In the genomic region with DNA sequence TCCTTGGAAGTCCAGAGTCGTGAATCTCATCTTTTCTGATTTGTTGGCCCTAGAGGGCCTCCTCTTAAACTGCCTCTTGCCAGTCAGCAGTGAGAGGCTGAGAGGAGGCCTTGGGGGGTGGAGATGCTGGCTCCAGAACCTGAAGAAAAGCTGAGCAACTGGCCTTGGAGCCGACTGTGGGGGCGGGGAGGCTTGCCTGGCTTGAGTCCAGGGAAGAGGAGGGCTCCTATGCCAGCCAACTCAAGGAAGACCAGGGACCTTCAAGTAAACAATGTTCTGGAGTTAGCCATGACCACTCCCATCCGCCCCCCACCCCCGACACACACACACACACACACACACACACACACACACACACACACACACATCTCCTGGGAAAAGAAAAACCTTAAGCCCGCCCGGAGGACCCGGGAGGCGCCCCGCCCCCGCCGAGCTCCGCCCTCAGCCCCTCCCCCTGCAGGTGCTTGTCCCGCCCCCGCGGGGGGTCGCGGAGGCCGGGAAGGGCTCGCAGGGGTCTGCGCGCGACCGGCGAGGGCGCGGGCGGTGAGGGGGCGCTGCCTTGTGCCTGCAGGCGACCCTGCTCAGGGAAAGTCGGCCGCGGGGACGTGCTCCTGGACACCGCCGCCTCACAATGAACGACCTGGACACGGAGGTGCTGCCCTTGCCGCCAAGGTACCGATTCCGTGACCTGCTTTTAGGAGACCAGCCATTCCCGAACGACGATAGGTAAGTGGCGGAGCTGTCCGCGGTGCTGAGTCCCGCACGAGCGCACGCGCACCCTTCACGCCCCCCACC, we compare ENCODE assay signal across 8 mouse cellular contexts. TPM values are rescaled to one million over a fixed set of nuclear protein-coding genes. Genes with fewer than 3 reads are reported as not detected.
DNase-seq lines count a peak whose midpoint lies in the region; ATAC-seq and TF ChIP-seq lines count a peak whose summit lies in the region.

Gene Kcnt1 (plus strand): TSS at position 398 of the 795 bp plus-strand sequence.

- H3K27ac ChIP-seq in heart, embryonic 11.5 days (ENCODE audit: low read depth, low read length) = no peak within 1 kb of the TSS
- no peak within 1 kb of the TSS for H3K27ac ChIP-seq in forebrain, embryonic 16.5 days (ENCODE audit: low read length)
- peak within 1 kb of the TSS; percentile 37; the same call in 1 of the 2 replicates for H3K27ac ChIP-seq in kidney, adult 2 months (ENCODE audit: insufficient read depth, low read depth, low read length)
- H3K27ac ChIP-seq in neural tube, embryonic 11.5 days (ENCODE audit: low read depth, low read length) = no peak within 1 kb of the TSS

- H3K27me3 ChIP-seq in heart, embryonic 11.5 days (ENCODE audit: control insufficient read depth, insufficient read depth, low read length) = peaks cover 53% of the 10 kb centered on the region
- no peaks in the 10 kb centered on the region; the same call in none of the 2 replicates for H3K27me3 ChIP-seq in forebrain, embryonic 16.5 days (replicated peaks; ENCODE audit: control insufficient read depth, insufficient read depth, low read length)
- H3K27me3 ChIP-seq in kidney, adult 2 months (replicated peaks; ENCODE audit: control insufficient read depth, insufficient read depth, low read length) = no peaks in the 10 kb centered on the region
- H3K27me3 ChIP-seq in neural tube, embryonic 11.5 days (ENCODE audit: control insufficient read depth, insufficient read depth, low read length) = peaks cover 17% of the 10 kb centered on the region

- intact Hi-C loops in heart, postnatal 25 days (cut with DNase I) = no loop called here

- TF ChIP-seq POLR2A in kidney, adult 2 months (IDR thresholded peaks at IDR 0.05; ENCODE audit: low read depth, low read length) = no peak

- H3K4me3 ChIP-seq in heart, embryonic 11.5 days (ENCODE audit: low read depth, low read length) = peak within 1 kb of the TSS; percentile 50
- peak within 1 kb of the TSS; percentile 56 for H3K4me3 ChIP-seq in forebrain, embryonic 16.5 days (replicated peaks; ENCODE audit: low read length)
- H3K4me3 ChIP-seq in kidney, adult 2 months (ENCODE audit: insufficient read depth, low read depth, low read length) = peak within 1 kb of the TSS; percentile 40
- peak within 1 kb of the TSS; percentile 43 for H3K4me3 ChIP-seq in neural tube, embryonic 11.5 days (ENCODE audit: low read depth, low read length)

- no peaks in the 10 kb centered on the region; the same call in 1 of the 2 replicates for H3K4me1 ChIP-seq in heart, embryonic 11.5 days (ENCODE audit: control insufficient read depth, insufficient read depth, low read length)
- peaks cover 24% of the 10 kb centered on the region for H3K4me1 ChIP-seq in forebrain, embryonic 16.5 days (replicated peaks; ENCODE audit: control insufficient read depth, insufficient read depth, low read length)
- H3K4me1 ChIP-seq in kidney, adult 2 months (ENCODE audit: control insufficient read depth, insufficient read depth, low read length) = no peaks in the 10 kb centered on the region; the same call in 1 of the 2 replicates
- H3K4me1 ChIP-seq in neural tube, embryonic 11.5 days (ENCODE audit: control insufficient read depth, insufficient read depth, low read length) = 0 out of 2 replicates have a peak, but pooled peaks cover 5% of the 10 kb centered on the region

- WGBS in heart, embryonic 11.5 days (ENCODE audit: insufficient replicate concordance) = 3% methylated on average over 38 of the region's 53 CpGs
- WGBS in forebrain, embryonic 16.5 days = 2% methylated on average over 45 of the region's 53 CpGs
- WGBS in kidney, adult 2 months = 1% methylated on average over 51 of the region's 53 CpGs
- WGBS in neural tube, embryonic 11.5 days = under 1% methylated on average over 36 of the region's 53 CpGs

- peak within 1 kb of the TSS; percentile 93 for H3K4me2 ChIP-seq in heart, embryonic 11.5 days
- peak within 1 kb of the TSS; percentile 99 for H3K4me2 ChIP-seq in forebrain, embryonic 16.5 days (ENCODE audit: low read length)
- peak within 1 kb of the TSS; percentile 95 for H3K4me2 ChIP-seq in neural tube, embryonic 11.5 days (ENCODE audit: low read depth)

- TF ChIP-seq CTCF in kidney, adult 2 months (conservative IDR thresholded peaks at IDR 0.05; ENCODE audit: insufficient read depth, insufficient read length, low read depth, low read length) = no peak

- H3K9ac ChIP-seq in heart, embryonic 11.5 days (ENCODE audit: low read depth, low read length) = no peak within 1 kb of the TSS
- peak within 1 kb of the TSS; percentile 64 for H3K9ac ChIP-seq in forebrain, embryonic 16.5 days (replicated peaks; ENCODE audit: low read depth, low read length)
- peak within 1 kb of the TSS; percentile 39; the same call in 1 of the 2 replicates for H3K9ac ChIP-seq in neural tube, embryonic 11.5 days (ENCODE audit: low read length)

- H3K36me3 ChIP-seq in heart, embryonic 11.5 days (ENCODE audit: control insufficient read depth, insufficient read depth, low read length) = no peaks in the 10 kb centered on the region
- H3K36me3 ChIP-seq in forebrain, embryonic 16.5 days (ENCODE audit: control insufficient read depth, insufficient read depth) = no peaks in the 10 kb centered on the region
- H3K36me3 ChIP-seq in kidney, adult 2 months (ENCODE audit: control insufficient read depth, insufficient read depth, low read length) = no peaks in the 10 kb centered on the region
- H3K36me3 ChIP-seq in neural tube, embryonic 11.5 days (ENCODE audit: control insufficient read depth, insufficient read depth, low read length) = no peaks in the 10 kb centered on the region

- DNase-seq in heart, postnatal 25 days (ENCODE audit: low spot score) = no peak
- peak; percentile 74 for DNase-seq in cerebellum, adult 11-12 months
- DNase-seq in kidney, adult 2 months = peak; percentile 57
- DNase-seq in liver = peak; percentile 25
- peak; percentile 44 for DNase-seq in neural tube, embryonic 11.5 days (ENCODE audit: low spot score)
- no peak for DNase-seq in spleen, postnatal 10 days (ENCODE audit: low spot score in 2 of 2)

- no peaks in the 10 kb centered on the region for H3K9me3 ChIP-seq in heart, embryonic 11.5 days (replicated peaks; ENCODE audit: control insufficient read depth, low read length)
- H3K9me3 ChIP-seq in forebrain, embryonic 16.5 days (ENCODE audit: control insufficient read depth, low read length) = no peaks in the 10 kb centered on the region
- no peaks in the 10 kb centered on the region for H3K9me3 ChIP-seq in neural tube, embryonic 11.5 days (ENCODE audit: control insufficient read depth, low read length)

- ATAC-seq in heart, embryonic 11.5 days (replicated peaks; ENCODE audit: insufficient number of reproducible peaks, low FRiP score, low TSS enrichment) = no peak
- ATAC-seq in forebrain, embryonic 16.5 days = peak; percentile 26; the same call in 1 of the 2 replicates
- no peak for ATAC-seq in neural tube, embryonic 11.5 days (ENCODE audit: insufficient read depth, low FRiP score, low TSS enrichment)

RNA-seq across cellular contexts. Expression of gene Kcnt1, which starts in this region (rescaled TPM):
- 0.04 TPM in 1 of 2 replicates, not detected in the other for polyA plus RNA-seq in heart, embryonic 11.5 days (2014; fragmentation: Nextera tagmentation; extraction: Ambion mirVana)
- total RNA-seq in heart, postnatal 25 days (2021) = under 1 TPM; 0.25 to 0.36 TPM
- polyA plus RNA-seq in forebrain, embryonic 16.5 days (2015; fragmentation: Nextera tagmentation; extraction: Ambion mirVana) = 6.0 and 13.3 TPM in 2 replicates
- polyA plus RNA-seq in kidney, adult 2 months (2012; rRNA removed) = 36.1 and 47.1 TPM in 2 replicates
- polyA plus RNA-seq in neural tube, embryonic 11.5 days (2014; fragmentation: Nextera tagmentation; extraction: Ambion mirVana) = 0.45 and 2.2 TPM in 2 replicates

Comparison
In these comparisons a context has a peak if more than half of its experiments do, and no peak if none do; other contexts are left out.
1. DNase-seq: peak in cerebellum, adult 11-12 months (single experiment), kidney, adult 2 months (single experiment), liver (single experiment) and neural tube, embryonic 11.5 days (single experiment); none in heart, postnatal 25 days (single experiment) and spleen, postnatal 10 days (0 of 2).
2. Peak in every context shown above with its lines, with median percentiles within 50 percentile points of each other: H3K4me2 ChIP-seq and H3K4me3 ChIP-seq.